Mouse (Mus musculus): ENCODE measurements around the gene 9130019O22Rik.
"Not testable (repeated sequence)": the region's sequence is repeated elsewhere in the genome, so short reads cannot be mapped to it uniquely, and the experiment has no call there.

DNA sequence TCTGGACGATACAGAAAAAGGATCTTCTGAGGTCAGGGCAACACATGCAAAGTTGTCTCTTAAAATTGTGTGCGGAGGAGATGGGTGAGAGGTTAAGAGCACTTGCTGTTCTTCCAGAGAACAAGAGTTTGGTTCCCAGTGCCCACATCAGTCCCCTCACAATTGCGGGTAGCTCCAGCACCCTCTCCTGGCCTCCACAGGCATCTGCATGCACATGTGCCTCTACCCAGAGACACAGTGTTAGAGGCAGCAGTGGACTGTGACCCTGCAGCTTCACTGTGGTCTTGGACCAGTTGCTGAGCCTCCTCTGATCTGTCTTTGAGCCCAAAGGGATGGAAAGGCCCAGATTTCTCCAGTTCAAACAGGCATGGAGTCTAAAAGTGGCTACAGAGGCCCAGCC, 15.1 kb downstream of the 9130019O22Rik start:
- TF ChIP-seq CTCF (IDR thresholded peaks at IDR 0.05; ENCODE audit: low read depth): peak; percentile 34
- not testable (repeated sequence) for TF ChIP-seq EP300 (optimal IDR thresholded peaks at IDR 0.05)
